Mouse (Mus musculus) lung, embryonic 15.5 days (tissue): ENCODE data around the gene 4930578G10Rik. TPM values are rescaled to one million over a fixed set of nuclear protein-coding genes. Genes with fewer than 3 reads are reported as not detected.
"Not testable (repeated sequence)": the region's sequence is repeated elsewhere in the genome, so short reads cannot be mapped to it uniquely, and the experiment has no call there.

ENCODE experiments used
- ATAC-seq: fragments of 200-750 bp; cut with Nextera tagmentation; 2 replicates; pipeline ENCODE4 v1.8.0; 2017; ENCODE audit warnings: moderate number of reproducible peaks, borderline replicate concordance; ENCODE audit not compliant: low FRiP score, low TSS enrichment; ENCODE audit errors: extremely low read depth
- H3K27ac ChIP-seq: fragments of 300-500 bp; sonication (generic); 2 replicates; pipeline ENCODE4 v1.5.1; 2015; ENCODE audit warnings: moderate library complexity, mild to moderate bottlenecking, inconsistent platforms
- H3K27me3 ChIP-seq: fragments of 300-500 bp; sonication (generic); 2 replicates; pipeline ENCODE4 v1.6.1; 2015; ENCODE audit warnings: inconsistent platforms
- H3K36me3 ChIP-seq: fragments of 300-500 bp; sonication (generic); 2 replicates; pipeline ENCODE4 v1.6.1; 2015; ENCODE audit warnings: inconsistent platforms
- H3K4me1 ChIP-seq: fragments of 300-500 bp; sonication (generic); 2 replicates; pipeline ENCODE4 v1.6.1; 2015; ENCODE audit warnings: inconsistent platforms
- H3K4me2 ChIP-seq: fragments of 300-500 bp; sonication (generic); 2 replicates; pipeline ENCODE4 v1.6.1; 2015; ENCODE audit warnings: inconsistent platforms, mild to moderate bottlenecking, moderate library complexity
- H3K4me3 ChIP-seq: fragments of 300-500 bp; sonication (generic); 2 replicates; pipeline ENCODE4 v1.5.1; 2015; ENCODE audit warnings: mild to moderate bottlenecking, inconsistent platforms
- H3K9ac ChIP-seq: fragments of 300-500 bp; sonication (generic); 2 replicates; pipeline ENCODE4 v1.6.1; 2015; ENCODE audit warnings: inconsistent platforms
- H3K9me3 ChIP-seq: fragments of 300-500 bp; sonication (generic); 2 replicates; pipeline ENCODE4 v1.6.1; 2016; ENCODE audit warnings: inconsistent platforms
- WGBS: fragments of 180-500 bp; shearing (Covaris S2); methylation state at CpG from one replicate; pipeline ENCODE4 v1.1.7; 2015; 5-methylcytosine and 5-hydroxymethylcytosine counted together
- polyA plus RNA-seq: library from polyadenylated mRNA; unstranded; fragments of >200 nt; fragmentation: Nextera tagmentation; extraction: Ambion mirVana; gene quantifications from 2 replicates; pipeline ENCODE4 v1.2.1, GENCODE M21; 2015

4930578G10Rik gene
- polyA plus RNA-seq, result not detected in 2 replicates

DNA sequence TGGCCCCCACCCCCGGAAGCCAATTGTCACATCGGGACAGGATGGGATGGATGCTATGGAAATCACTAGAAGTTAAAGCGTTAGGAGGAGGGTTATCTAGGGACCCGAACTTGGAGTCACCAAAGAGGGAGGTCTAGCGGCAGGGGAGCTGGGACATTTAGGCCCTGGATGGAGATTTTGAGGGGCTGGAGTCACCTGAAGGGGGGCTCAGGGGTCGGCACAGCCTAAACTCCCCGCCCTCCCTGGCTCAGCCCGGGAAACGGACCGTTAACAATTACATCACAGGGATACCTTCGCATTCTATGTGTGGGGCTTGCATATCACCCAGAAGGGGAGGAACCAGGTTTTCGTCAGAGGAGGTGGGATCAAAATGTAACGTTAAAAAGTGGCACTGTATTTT is at the start of gene 4930578G10Rik:
Gene 4930578G10Rik (plus strand): TSS at position 301 of the 400 bp plus-strand sequence.
- WGBS, result no CpG with 5 or more reads among the region's 13 CpGs
- H3K36me3 ChIP-seq, H3K9ac ChIP-seq, H3K9me3 ChIP-seq, H3K4me2 ChIP-seq, ATAC-seq, H3K27ac ChIP-seq, H3K4me1 ChIP-seq, H3K27me3 ChIP-seq, H3K4me3 ChIP-seq: not testable (repeated sequence)

DNA sequence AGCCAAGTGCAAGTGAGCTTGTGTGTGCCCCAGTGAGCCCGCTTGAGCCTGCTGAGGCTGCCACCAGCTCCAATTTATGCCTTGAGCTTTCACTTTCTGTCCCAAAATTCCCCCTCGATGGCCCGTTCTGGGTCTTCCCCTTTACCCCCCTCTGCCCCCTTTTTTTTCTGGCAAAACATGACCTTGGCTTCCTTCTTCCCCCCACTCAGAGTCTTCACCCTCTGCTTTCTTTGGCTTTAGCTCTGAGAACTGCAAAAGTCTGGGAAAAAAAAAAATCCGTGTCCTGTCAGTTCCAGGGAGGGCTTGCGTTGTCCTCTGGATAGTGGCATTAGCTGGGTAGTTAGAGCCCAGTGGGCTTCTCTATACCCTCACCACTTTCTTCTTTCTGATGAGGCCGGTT is 21.1 kb downstream of the 4930578G10Rik start, which contains the start of gene Ccl19:
Gene Ccl19 (minus strand): TSS at position 101 of the 400 bp plus-strand sequence.
- not testable (repeated sequence) for H3K27ac ChIP-seq, ATAC-seq, H3K4me1 ChIP-seq, H3K9me3 ChIP-seq, H3K36me3 ChIP-seq, H3K9ac ChIP-seq, H3K4me2 ChIP-seq, H3K27me3 ChIP-seq, H3K4me3 ChIP-seq
- WGBS, result no CpG with 5 or more reads among the region's 6 CpGs

DNA sequence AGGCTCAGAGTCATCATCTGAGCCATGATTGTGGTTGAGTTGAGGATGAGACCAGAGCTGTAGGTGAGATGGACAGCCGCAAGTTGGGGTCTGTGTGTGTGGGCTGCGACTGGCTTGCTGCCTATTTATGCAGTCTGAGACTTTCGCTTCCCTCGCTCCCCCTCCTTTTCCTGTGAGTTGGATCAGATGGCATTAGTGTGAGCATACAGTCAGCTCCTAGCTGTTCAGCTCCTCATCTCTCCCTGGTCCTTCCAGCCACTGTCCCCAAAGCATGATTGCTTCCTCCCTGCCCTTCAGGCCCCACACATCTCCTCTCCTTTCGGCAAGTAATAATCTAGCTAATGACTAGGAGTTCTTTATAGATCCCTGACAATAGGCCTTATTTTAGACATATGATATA is 38.5 kb downstream of the 4930578G10Rik start, which contains the start of gene Ccl21a:
Gene Ccl21a (minus strand): TSS at position 101 of the 400 bp plus-strand sequence.
- not testable (repeated sequence) for H3K27ac ChIP-seq, H3K4me2 ChIP-seq, H3K27me3 ChIP-seq, H3K4me3 ChIP-seq, H3K9ac ChIP-seq, H3K36me3 ChIP-seq, ATAC-seq, H3K9me3 ChIP-seq, H3K4me1 ChIP-seq
- WGBS, result no CpG with 5 or more reads among the region's 5 CpGs

DNA sequence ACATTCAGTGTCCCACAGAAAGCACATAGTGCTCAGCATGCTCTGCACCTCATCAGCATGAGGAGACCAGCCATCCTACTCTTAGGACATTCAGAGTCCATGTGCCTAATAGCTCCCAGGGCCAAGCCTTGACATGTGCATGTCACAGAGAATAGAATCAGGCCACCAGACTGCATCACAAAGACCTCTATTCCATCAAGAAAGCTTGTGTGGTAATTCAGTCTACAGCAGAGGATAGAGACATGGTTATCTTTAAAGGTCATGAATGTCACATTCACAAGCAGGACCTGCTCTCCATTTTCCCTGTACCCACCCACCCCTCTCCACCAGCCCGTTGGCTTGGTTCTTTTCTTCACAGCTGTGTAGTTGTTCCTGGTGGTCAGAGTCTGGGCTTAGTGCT is 118.4 kb downstream of the 4930578G10Rik start, which contains the start of gene Fam205a1:
Gene Fam205a1 (minus strand): TSS at position 101 of the 400 bp plus-strand sequence.
- H3K4me1 ChIP-seq, H3K4me3 ChIP-seq, H3K4me2 ChIP-seq, H3K27ac ChIP-seq, H3K36me3 ChIP-seq, H3K27me3 ChIP-seq, H3K9me3 ChIP-seq, ATAC-seq, H3K9ac ChIP-seq: not testable (repeated sequence)
- WGBS, result 64% methylated on average over 1 of the region's 1 CpGs

DNA sequence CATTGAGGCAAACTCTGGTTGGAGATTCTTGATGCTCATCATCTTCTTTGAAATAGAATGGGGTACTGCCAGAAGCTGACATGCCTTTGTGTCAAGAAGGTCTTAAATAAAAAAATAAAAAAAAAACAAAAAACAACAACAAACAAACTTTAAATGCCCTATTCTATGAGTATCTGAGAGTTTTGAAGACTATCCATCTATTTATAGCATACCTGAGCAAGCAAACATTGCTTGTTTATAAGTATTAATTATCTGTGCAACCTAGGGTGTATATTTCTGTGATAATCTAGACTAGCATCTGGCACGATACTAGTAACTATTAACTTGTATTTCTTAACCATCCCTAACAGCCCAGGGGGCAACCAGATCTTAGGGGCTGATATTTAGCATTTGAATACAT is 121.3 kb downstream of the 4930578G10Rik start, which contains the start of gene Gm12394:
Gene Gm12394 (minus strand): TSS at position 101 of the 400 bp plus-strand sequence.
- H3K4me3 ChIP-seq, H3K27me3 ChIP-seq, H3K9me3 ChIP-seq, H3K27ac ChIP-seq, H3K9ac ChIP-seq, H3K4me1 ChIP-seq, ATAC-seq, H3K4me2 ChIP-seq, H3K36me3 ChIP-seq: not testable (repeated sequence)
- 73% methylated on average over 1 of the region's 1 CpGs for WGBS

DNA sequence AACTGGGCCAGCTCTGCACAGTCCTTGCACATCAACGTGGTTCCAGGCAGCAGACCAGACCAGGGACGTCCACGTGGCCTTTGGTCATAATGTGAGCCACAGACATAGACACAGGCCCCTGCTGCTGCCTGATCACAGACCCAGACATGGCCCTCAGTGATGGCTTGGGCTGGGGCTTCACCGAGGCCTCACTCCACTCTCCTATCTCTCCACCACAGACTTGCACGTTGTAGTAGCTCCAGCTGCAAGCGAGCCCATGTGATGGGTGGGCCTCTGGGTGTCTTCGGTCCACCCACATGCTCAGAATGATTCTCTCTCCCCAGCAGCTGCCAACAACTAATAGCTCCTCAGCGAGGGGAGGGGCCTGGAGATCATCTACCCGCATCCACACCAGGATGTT is 125.1 kb downstream of the 4930578G10Rik start:
- not testable (repeated sequence) for H3K27me3 ChIP-seq
- 66% methylated on average over 9 of the region's 9 CpGs for WGBS

DNA sequence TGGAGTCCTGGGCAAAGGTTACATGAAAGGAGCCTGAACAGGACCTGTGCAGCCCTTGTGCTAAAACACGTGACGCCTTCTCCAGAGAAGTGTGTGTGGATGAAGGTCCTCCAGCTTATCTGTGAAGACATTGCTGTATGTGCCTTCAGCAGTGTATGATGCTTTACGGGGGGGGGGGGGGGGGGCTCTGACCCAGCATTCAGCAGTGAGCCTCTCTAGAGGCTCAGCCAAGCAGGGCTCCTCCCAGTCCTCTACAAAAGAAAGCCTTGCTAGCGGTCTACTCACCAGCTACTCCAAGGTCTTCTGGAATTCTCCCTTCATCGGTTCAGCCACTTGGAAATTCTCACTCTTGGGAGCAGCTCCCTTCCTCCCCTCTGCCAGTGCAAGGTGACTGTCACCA is 128.1 kb downstream of the 4930578G10Rik start:
- not testable (repeated sequence) for H3K27me3 ChIP-seq
- 64% methylated on average over 4 of the region's 5 CpGs for WGBS

More for the DNA sequence above, 125.1 kb downstream of the 4930578G10Rik start:
- H3K4me1 ChIP-seq, H3K4me3 ChIP-seq, H3K4me2 ChIP-seq, H3K27ac ChIP-seq, H3K9ac ChIP-seq, ATAC-seq, H3K36me3 ChIP-seq, H3K9me3 ChIP-seq: not testable (repeated sequence)

DNA sequence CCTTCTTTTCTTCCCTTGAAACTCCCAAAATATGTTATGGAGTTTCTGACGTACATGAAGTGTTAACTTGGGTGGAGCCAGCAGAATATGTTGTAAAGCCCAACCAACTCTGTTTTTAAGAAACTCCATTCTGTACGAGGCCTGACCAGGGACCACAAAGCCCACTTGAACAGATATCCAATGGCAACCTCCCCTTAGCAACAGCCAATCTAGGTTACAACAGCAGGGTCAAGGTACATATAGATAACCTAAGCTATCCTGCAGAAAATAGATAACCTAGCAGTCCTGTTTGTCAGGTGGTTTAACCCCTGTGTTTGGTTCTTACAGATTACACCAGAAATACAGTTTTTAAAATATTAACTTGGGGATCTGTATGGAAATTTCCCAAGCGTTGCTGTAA is 132.0 kb downstream of the 4930578G10Rik start:
- ATAC-seq, result no peak
- 37% methylated on average over 3 of the region's 3 CpGs for WGBS
- no peak overlapping the region for H3K4me3 ChIP-seq
- no peaks in the 10 kb centered on the region for H3K9me3 ChIP-seq
- no peak overlapping the region for H3K9ac ChIP-seq
- no peaks in the 10 kb centered on the region for H3K27me3 ChIP-seq
- no peaks in the 10 kb centered on the region for H3K36me3 ChIP-seq
- H3K4me2 ChIP-seq, result no peak overlapping the region
- H3K4me1 ChIP-seq, result no peaks in the 10 kb centered on the region
- no peak overlapping the region for H3K27ac ChIP-seq

More for the DNA sequence above, 128.1 kb downstream of the 4930578G10Rik start:
- H3K36me3 ChIP-seq, H3K9ac ChIP-seq, H3K4me1 ChIP-seq, H3K4me3 ChIP-seq, H3K4me2 ChIP-seq, ATAC-seq, H3K27ac ChIP-seq, H3K9me3 ChIP-seq: not testable (repeated sequence)

DNA sequence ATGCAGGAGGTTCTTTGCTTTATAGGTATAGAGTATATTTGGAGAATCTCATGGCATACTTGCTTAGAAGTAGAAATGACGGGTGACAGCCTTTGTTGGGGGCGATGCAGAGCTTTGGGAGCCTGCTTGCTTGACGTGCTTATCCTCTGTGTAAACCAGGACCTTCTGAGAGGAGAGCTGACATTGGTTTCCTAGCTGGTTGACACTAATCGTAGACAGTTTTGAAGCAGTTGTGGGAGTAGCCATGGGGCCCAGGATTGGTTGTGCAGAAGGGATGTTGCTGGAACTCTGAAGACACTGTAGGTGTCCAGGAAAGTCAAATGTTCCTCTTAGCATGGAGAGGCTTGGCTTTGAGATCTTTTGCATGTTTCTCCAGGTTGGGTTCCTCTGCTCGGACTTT is 132.8 kb downstream of the 4930578G10Rik start:
- H3K4me3 ChIP-seq, result no peak overlapping the region
- H3K9me3 ChIP-seq, result no peaks in the 10 kb centered on the region
- 74% methylated on average over 5 of the region's 5 CpGs for WGBS

DNA sequence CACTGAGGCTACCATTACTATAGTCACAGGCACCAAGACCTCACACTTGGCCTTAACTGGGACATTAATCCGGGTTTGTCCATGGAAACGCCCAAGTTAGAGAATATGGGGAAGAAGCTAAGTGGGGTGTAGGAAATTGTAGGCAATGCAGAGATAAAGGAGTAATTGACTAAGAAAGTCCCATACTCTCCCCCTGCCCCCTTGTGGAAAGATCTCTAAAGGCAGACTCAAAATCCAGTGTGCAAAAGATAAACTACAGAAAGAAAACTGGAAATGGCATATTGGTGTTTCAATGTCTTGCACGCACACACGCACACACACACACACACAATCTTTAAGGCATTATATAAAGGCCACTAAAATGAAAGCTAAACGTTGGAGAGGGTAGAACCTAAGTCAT is 135.4 kb downstream of the 4930578G10Rik start:
- no peaks in the 10 kb centered on the region for H3K36me3 ChIP-seq
- H3K27ac ChIP-seq, result no peak overlapping the region
- 70% methylated on average over 5 of the region's 5 CpGs for WGBS
- no peak for ATAC-seq
- no peak overlapping the region for H3K9ac ChIP-seq
- H3K27me3 ChIP-seq, result no peaks in the 10 kb centered on the region
- no peaks in the 10 kb centered on the region for H3K9me3 ChIP-seq
- no peaks in the 10 kb centered on the region for H3K4me1 ChIP-seq
- H3K4me3 ChIP-seq, result no peak overlapping the region
- H3K4me2 ChIP-seq, result no peak overlapping the region

More for the DNA sequence above, 132.8 kb downstream of the 4930578G10Rik start:
- no peaks in the 10 kb centered on the region for H3K36me3 ChIP-seq
- no peak overlapping the region for H3K9ac ChIP-seq
- no peaks in the 10 kb centered on the region for H3K27me3 ChIP-seq
- no peak overlapping the region for H3K4me2 ChIP-seq
- ATAC-seq, result no peak
- H3K4me1 ChIP-seq, result no peaks in the 10 kb centered on the region
- H3K27ac ChIP-seq, result no peak overlapping the region

DNA sequence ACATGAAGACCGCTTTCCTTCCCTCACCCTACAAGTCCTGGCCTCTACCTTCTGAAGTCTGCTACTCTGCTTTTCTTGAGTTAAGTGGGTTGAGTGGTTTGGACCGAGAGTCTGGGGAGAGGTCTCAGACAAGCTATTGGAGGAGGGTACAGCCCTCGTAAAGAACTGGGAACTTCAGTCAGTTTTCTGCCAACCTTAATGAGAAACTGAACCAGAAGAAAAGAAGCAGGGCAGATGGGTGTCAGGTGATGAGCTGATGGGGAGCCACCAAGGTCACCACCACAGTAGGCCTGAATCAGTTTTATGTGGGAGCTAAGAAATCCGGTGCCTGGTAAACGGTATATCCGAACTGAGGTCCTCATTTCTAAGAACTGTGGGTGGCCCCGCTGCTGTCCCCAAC is 136.8 kb downstream of the 4930578G10Rik start:
- no peaks in the 10 kb centered on the region for H3K9me3 ChIP-seq
- no peak overlapping the region for H3K9ac ChIP-seq
- H3K36me3 ChIP-seq, result no peaks in the 10 kb centered on the region
- WGBS, result 88% methylated on average over 7 of the region's 7 CpGs
- ATAC-seq, result no peak
- no peaks in the 10 kb centered on the region for H3K4me1 ChIP-seq
- H3K4me2 ChIP-seq, result no peak overlapping the region
- H3K4me3 ChIP-seq, result no peak overlapping the region
- H3K27me3 ChIP-seq, result no peaks in the 10 kb centered on the region
- H3K27ac ChIP-seq, result no peak overlapping the region

DNA sequence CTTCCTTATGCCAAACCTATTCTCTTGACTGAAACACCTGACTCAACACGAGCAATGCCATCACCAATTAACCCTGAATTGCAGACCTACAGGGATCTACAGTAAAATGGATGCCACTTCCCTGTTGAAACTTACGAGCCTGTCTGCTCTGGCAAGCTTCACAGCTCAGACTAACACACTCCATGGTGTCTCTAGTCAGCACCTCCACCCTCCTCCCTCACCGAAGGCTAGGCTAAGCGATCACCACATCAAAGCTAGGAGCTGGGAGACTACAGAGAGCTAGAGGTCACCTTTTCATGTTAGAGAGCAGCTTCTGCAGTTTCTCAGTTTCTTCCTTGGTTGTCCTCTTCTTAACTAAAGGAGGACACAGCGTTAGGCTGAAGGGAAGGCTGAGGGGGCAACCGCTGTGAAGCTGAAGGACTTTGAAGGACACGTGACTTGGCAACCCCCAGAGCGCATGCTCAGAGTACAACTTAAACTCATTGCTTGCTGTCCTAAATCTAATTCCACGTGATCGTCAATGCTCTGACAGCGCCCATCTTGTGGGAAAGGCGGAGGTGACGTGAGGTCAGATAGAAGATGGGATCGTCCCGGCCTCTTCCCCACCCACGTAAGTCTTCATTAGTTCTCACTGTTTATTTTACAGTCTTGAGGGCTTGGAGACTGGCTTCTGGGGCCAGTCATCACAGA is 137.5 kb downstream of the 4930578G10Rik start:
- Histone ChIP-seq H3K4me3 (no peak overlapping the region), H3K9me3 (no peaks in the 10 kb centered on the region), H3K4me2 (no peak overlapping the region), H3K9ac (no peak overlapping the region), H3K36me3 (no peaks in the 10 kb centered on the region), H3K27me3 (no peaks in the 10 kb centered on the region), H3K4me1 (no peaks in the 10 kb centered on the region), H3K27ac (no peak overlapping the region)
- 67% methylated on average over 16 of the region's 16 CpGs for WGBS
- no peak for ATAC-seq
